Mouse (Mus musculus) myocyte (in vitro differentiated cells): ENCODE data around the gene Poc5. TPM values are rescaled to one million over a fixed set of nuclear protein-coding genes. Genes with fewer than 3 reads are reported as not detected.

Experiments used
- H3K27me3 ChIP-seq: one replicate; pipeline ENCODE4 v1.6.1; 2011; ENCODE audit not compliant: control insufficient read depth, insufficient read depth, insufficient read length
- H3K36me3 ChIP-seq: one replicate; pipeline ENCODE4 v1.6.1; 2011; ENCODE audit not compliant: control insufficient read depth, insufficient read depth
- H3K4me2 ChIP-seq: one replicate; pipeline ENCODE4 v1.6.1; 2011; ENCODE audit warnings: low read depth, control low read depth
- H3K4me3 ChIP-seq: one replicate; pipeline ENCODE4 v1.5.1; 2011; ENCODE audit warnings: mild to moderate bottlenecking, control low read depth, moderate library complexity
- H3K79me2 ChIP-seq: one replicate; pipeline ENCODE4 v1.6.1; 2011; ENCODE audit not compliant: control insufficient read depth, insufficient read depth
- H3ac ChIP-seq: one replicate; pipeline ENCODE4 v1.6.1; 2011; ENCODE audit not compliant: control insufficient read depth, insufficient read length
- CEBPB ChIP-seq: IDR thresholded peaks from 2 replicates; pipeline ENCODE4 v1.6.1; 2011; ENCODE audit warnings: mild to moderate bottlenecking, moderate library complexity; ENCODE audit not compliant: poor library complexity, insufficient read depth, severe bottlenecking
- E2F4 ChIP-seq: IDR thresholded peaks from one replicate; pipeline ENCODE4 v1.6.1; 2011; ENCODE audit warnings: mild to moderate bottlenecking, control low read depth, moderate library complexity; ENCODE audit not compliant: insufficient read depth
- MAX ChIP-seq: IDR thresholded peaks from one replicate; pipeline ENCODE4 v1.6.1; 2011; ENCODE audit warnings: low read depth, mild to moderate bottlenecking, control low read depth
- MYOD1 ChIP-seq, 3 experiments: IDR thresholded peaks; one replicate each; pipeline ENCODE4 v1.6.1; 2011; ENCODE audit warnings: control low read depth in 2 of 3, low read depth in 2 of 3, mild to moderate bottlenecking in 2 of 3, moderate library complexity in 1 of 3; ENCODE audit not compliant: insufficient read length in 2 of 3, control insufficient read depth in 1 of 3
- MYOG ChIP-seq, 3 experiments: IDR thresholded peaks; one replicate each; pipeline ENCODE4 v1.6.1; 2011; ENCODE audit warnings: control low read depth in 2 of 3, low read depth in 2 of 3, mild to moderate bottlenecking in 2 of 3; ENCODE audit not compliant: insufficient read length in 2 of 3, control insufficient read depth in 1 of 3, insufficient read depth in 1 of 3
- POLR2A ChIP-seq: IDR thresholded peaks from one replicate; pipeline ENCODE4 v1.6.1; 2011; ENCODE audit warnings: low read depth, mild to moderate bottlenecking, control low read depth, moderate library complexity; ENCODE audit not compliant: insufficient read length
- POLR2AphosphoS2 ChIP-seq: IDR thresholded peaks from one replicate; pipeline ENCODE4 v1.6.1; 2011; ENCODE audit warnings: low read depth, control low read depth; ENCODE audit not compliant: insufficient read length
- REST ChIP-seq: IDR thresholded peaks from one replicate; pipeline ENCODE4 v1.6.1; 2011; ENCODE audit warnings: mild to moderate bottlenecking, control low read depth, moderate library complexity; ENCODE audit not compliant: insufficient read depth, insufficient read length
- SRF ChIP-seq: IDR thresholded peaks from one replicate; pipeline ENCODE4 v1.6.1; 2011; ENCODE audit warnings: low read depth; ENCODE audit not compliant: control insufficient read depth, insufficient read length
- TCF12 ChIP-seq: IDR thresholded peaks from one replicate; pipeline ENCODE4 v1.6.1; 2011; ENCODE audit warnings: mild to moderate bottlenecking, control low read depth; ENCODE audit not compliant: poor library complexity, insufficient read depth, severe bottlenecking
- TCF3 ChIP-seq: IDR thresholded peaks from one replicate; pipeline ENCODE4 v1.6.1; 2011; ENCODE audit warnings: low read depth, control low read depth; ENCODE audit not compliant: insufficient read length
- USF1 ChIP-seq: IDR thresholded peaks from one replicate; pipeline ENCODE4 v1.6.1; 2011; ENCODE audit warnings: low read depth, mild to moderate bottlenecking, control low read depth, moderate library complexity
- polyA plus RNA-seq: library from polyadenylated mRNA; unstranded; fragments of >200 nt; fragmentation: generic; extraction: Trizol; gene quantifications from one replicate; pipeline ENCODE4 v1.2.1, GENCODE M21; 2012; ENCODE audit warnings: missing spikeins

Gene Poc5
- polyA plus RNA-seq, 1 experiment, result 6.1 TPM

DNA sequence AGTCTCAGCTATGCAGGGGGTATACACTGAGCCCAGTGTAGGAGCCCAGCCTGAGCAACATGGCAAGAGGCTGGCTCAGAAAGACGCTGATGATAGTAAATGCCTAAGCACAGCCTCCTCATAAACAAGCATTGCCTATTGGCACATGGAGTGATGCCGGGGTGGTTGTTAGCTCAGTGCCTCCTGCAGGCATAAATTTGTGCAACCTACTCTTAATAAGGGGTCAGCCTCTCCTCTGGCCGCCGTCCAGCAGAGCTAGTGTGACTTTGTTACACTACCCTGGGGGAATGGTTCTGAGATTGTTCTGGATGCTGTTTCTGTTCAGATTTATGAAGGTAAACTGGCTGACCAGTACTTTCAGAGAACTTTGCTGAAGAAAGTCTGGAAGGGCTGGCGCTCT lies 13.2 kb downstream of the Poc5 start:
- Histone ChIP-seq H3K27me3 (no peaks in the 10 kb centered on the region), H3K79me2 (no peaks in the 10 kb centered on the region), H3K4me2 (no peak overlapping the region), H3ac (no peak overlapping the region), H3K36me3 (peaks cover 45% of the 10 kb centered on the region), H3K4me3 (no peak overlapping the region)
- no peak for TF ChIP-seq E2F4
- no peak for TF ChIP-seq MYOG (IDR thresholded peaks at IDR 0.05; ENCODE audit: control insufficient read depth in 1 of 3, insufficient read depth in 1 of 3, insufficient read length in 2 of 3, low read depth in 2 of 3)
- TF ChIP-seq SRF, result no peak
- no peak for TF ChIP-seq CEBPB
- no peak for TF ChIP-seq TCF12
- no peak for TF ChIP-seq POLR2AphosphoS2
- no peak for TF ChIP-seq TCF3
- TF ChIP-seq POLR2A, result no peak
- TF ChIP-seq MYOD1 (IDR thresholded peaks at IDR 0.05; ENCODE audit: control insufficient read depth in 1 of 3, insufficient read length in 2 of 3, low read depth in 2 of 3), result no peak

DNA sequence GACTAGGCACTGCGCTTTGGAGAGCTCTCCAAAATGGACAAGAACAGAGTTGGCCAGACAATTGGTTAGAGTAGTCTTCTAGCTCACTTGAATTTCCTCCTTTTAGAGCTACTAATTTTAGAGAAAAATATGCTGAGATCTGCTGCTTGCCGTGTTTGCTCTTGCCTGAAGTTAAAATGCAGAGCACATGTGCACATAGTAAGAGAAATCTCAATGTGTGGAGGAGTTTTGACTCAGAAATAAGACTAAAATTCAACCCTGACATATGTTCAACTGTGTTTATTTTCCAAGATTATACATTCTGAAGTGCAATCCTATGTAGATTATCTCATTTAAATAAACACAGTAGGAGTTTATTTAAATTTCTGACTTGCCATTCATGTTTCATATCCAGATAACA lies 17.4 kb downstream of the Poc5 start:
- Histone ChIP-seq H3K4me2 (no peak overlapping the region), H3K36me3 (peaks cover 32% of the 10 kb centered on the region), H3K27me3 (no peaks in the 10 kb centered on the region), H3K4me3 (no peak overlapping the region), H3K79me2 (no peaks in the 10 kb centered on the region), H3ac (no peak overlapping the region)
- no peak for TF ChIP-seq REST
- TF ChIP-seq TCF12, result no peak
- no peak for TF ChIP-seq MYOG (IDR thresholded peaks at IDR 0.05; ENCODE audit: control insufficient read depth in 1 of 3, insufficient read depth in 1 of 3, insufficient read length in 2 of 3, low read depth in 2 of 3)
- TF ChIP-seq POLR2AphosphoS2, result no peak
- TF ChIP-seq E2F4, result no peak

DNA sequence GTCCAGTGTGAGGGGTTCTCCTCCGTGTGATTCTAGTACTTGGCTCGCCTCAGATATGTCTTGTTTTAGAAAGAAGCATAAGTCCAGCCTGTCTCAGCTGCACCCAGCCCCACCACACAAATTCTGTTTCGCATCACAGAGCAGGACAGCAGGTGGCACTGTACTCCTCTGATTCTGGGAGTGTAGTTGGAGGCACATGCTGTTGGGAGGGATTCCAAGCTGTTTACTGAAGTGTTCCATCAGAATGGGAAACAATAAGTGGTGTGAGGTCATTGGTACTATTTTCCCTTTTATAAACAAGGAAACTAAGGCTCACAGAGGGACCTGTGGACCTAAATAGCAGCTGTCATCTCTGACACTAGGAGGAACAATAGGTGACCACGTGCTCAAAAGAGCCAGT lies 18.9 kb downstream of the Poc5 start:
- H3K4me3 ChIP-seq, result no peak overlapping the region
- TF ChIP-seq MYOG (IDR thresholded peaks at IDR 0.05; ENCODE audit: control insufficient read depth in 1 of 3, insufficient read depth in 1 of 3, insufficient read length in 2 of 3, low read depth in 2 of 3) (no peak), MYOD1 (IDR thresholded peaks at IDR 0.05; ENCODE audit: control insufficient read depth in 1 of 3, insufficient read length in 2 of 3, low read depth in 2 of 3) (no peak), TCF3 (no peak), POLR2A (no peak), MAX (no peak), CEBPB (no peak), SRF (no peak), USF1 (no peak), REST (no peak)
- no peak overlapping the region for H3ac ChIP-seq
- H3K79me2 ChIP-seq, result no peaks in the 10 kb centered on the region
- H3K27me3 ChIP-seq, result no peaks in the 10 kb centered on the region
- no peak overlapping the region for H3K4me2 ChIP-seq
- peaks cover 30% of the 10 kb centered on the region for H3K36me3 ChIP-seq

DNA sequence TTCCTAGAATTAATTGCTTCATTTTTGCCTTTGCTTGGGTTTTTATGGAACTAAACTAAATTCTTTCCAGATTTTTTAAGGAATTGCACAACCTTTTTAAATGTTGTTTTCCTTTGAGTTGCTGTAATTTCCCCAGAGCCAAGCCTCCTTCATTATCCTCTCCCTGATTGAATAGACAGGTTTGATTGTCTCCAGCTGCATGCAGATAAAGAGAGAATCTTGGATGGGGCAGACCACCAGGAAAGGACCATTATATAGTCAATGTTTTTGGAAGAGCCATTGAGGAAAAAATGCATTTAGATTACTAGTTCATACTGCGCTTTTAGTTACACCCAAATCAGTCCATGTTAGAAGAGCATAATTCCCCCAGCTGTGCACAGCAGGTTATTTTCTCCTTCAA lies 20.7 kb downstream of the Poc5 start:
- no peak for TF ChIP-seq REST
- no peak for TF ChIP-seq TCF3
- no peak for TF ChIP-seq MYOD1 (IDR thresholded peaks at IDR 0.05; ENCODE audit: control insufficient read depth in 1 of 3, insufficient read length in 2 of 3, low read depth in 2 of 3)
- no peak for TF ChIP-seq TCF12
- no peak for TF ChIP-seq MAX
- no peak for TF ChIP-seq MYOG (IDR thresholded peaks at IDR 0.05; ENCODE audit: control insufficient read depth in 1 of 3, insufficient read depth in 1 of 3, insufficient read length in 2 of 3, low read depth in 2 of 3)
- TF ChIP-seq CEBPB, result no peak
- TF ChIP-seq POLR2A, result no peak
- no peak for TF ChIP-seq POLR2AphosphoS2
- H3K36me3 ChIP-seq, result peaks cover 18% of the 10 kb centered on the region

DNA sequence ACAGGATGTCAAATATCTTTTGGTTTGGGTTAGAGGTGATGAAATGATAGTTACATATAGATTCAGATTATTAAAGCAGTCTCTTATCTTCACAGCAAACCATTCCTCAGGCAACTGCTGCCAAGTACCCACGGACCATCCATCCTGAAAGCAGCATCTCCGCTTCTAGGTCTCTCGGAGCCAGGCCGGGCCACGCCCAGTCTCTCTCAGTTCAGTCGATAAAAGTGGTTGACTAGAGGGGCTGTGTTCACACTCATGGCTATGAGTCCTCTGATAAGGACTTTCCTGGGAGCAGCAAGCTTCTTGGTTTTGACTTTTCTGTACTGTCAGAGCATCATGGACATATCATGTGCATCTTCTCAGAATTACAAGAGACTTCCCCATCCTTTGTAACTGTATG lies 26.3 kb downstream of the Poc5 start:
- no peak overlapping the region for H3K4me2 ChIP-seq
- H3K79me2 ChIP-seq, result no peaks in the 10 kb centered on the region
- H3K36me3 ChIP-seq, result peaks cover 24% of the 10 kb centered on the region
- no peak overlapping the region for H3ac ChIP-seq
- TF ChIP-seq MAX (no peak), REST (no peak), MYOD1 (IDR thresholded peaks at IDR 0.05; ENCODE audit: control insufficient read depth in 1 of 3, insufficient read length in 2 of 3, low read depth in 2 of 3) (no peak), SRF (no peak), TCF3 (no peak), TCF12 (no peak), E2F4 (no peak), POLR2AphosphoS2 (no peak), CEBPB (no peak), POLR2A (no peak), MYOG (IDR thresholded peaks at IDR 0.05; ENCODE audit: control insufficient read depth in 1 of 3, insufficient read depth in 1 of 3, insufficient read length in 2 of 3, low read depth in 2 of 3) (no peak), USF1 (no peak)
- no peak overlapping the region for H3K4me3 ChIP-seq
- no peaks in the 10 kb centered on the region for H3K27me3 ChIP-seq

More for the DNA sequence above, 20.7 kb downstream of the Poc5 start:
- H3ac ChIP-seq, result no peak overlapping the region
- H3K79me2 ChIP-seq, result no peaks in the 10 kb centered on the region
- no peak overlapping the region for H3K4me3 ChIP-seq
- H3K4me2 ChIP-seq, result no peak overlapping the region
- H3K27me3 ChIP-seq, result no peaks in the 10 kb centered on the region
